Mouse (Mus musculus) E14TG2a.4 (cell line): ENCODE data around the gene Ugt1a10.
A peak's percentile ranks its signal among the peaks of the same experiment; 100 is the strongest.

Experiments
- H3K27me3 ChIP-seq: 2 replicates; pipeline ENCODE4 v1.6.1; 2014; ENCODE audit warnings: low read length, control low read depth; ENCODE audit not compliant: insufficient read depth
- H3K36me3 ChIP-seq: 2 replicates; pipeline ENCODE4 v1.6.1; 2014; ENCODE audit warnings: low read length, control low read depth; ENCODE audit not compliant: insufficient read depth
- H3K4me1 ChIP-seq: replicated peaks from 2 replicates; pipeline ENCODE4 v1.6.1; 2014; ENCODE audit warnings: low read depth, low read length, control low read depth
- H3K4me3 ChIP-seq: replicated peaks from 2 replicates; pipeline ENCODE4 v1.5.1; 2014; ENCODE audit warnings: mild to moderate bottlenecking, low read length
- H3K9me3 ChIP-seq: 2 replicates; pipeline ENCODE4 v1.6.1; 2014; ENCODE audit warnings: low read length, control low read depth
- CTCF ChIP-seq: conservative IDR thresholded peaks from 2 replicates; pipeline ENCODE4 v1.5.1; 2014; ENCODE audit warnings: low read length
- NANOG ChIP-seq: IDR thresholded peaks from 2 replicates; pipeline ENCODE4 v1.6.1; 2014; ENCODE audit warnings: borderline replicate concordance, low read length, mixed read lengths
- POU5F1 ChIP-seq: IDR thresholded peaks from 2 replicates; pipeline ENCODE4 v1.6.1; 2014; ENCODE audit warnings: low read length, borderline replicate concordance

Gene Ugt1a10

DNA sequence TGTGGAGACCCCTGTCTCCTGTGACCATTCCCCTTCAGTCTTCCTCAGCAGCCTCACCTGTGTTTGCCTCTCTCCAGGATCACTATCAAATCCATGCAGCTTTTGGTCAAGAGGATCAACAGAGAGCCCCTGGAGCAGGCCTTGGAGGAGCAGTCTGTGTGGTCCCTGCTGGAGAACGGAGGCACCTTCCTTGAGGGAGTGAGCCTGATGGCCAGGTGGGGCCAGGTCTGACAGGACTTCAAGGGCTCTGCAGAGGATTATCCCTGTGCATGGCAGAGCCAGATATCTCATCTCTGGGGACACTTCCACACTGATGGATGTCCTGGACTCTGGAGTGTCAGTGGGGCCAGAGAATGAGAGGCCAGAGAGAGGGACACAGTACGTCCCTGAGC lies 200.3 kb downstream of the Ugt1a10 start:
- H3K9me3 ChIP-seq: peaks cover 26% of the 10 kb centered on the region
- no peak for TF ChIP-seq CTCF
- no peak for TF ChIP-seq POU5F1
- no peak for TF ChIP-seq NANOG
- H3K4me3 ChIP-seq: no peak overlapping the region
- peaks cover 5% of the 10 kb centered on the region; the same call in 1 of the 2 replicates for H3K4me1 ChIP-seq
- H3K36me3 ChIP-seq: peaks cover 13% of the 10 kb centered on the region
- H3K27me3 ChIP-seq: peaks cover 37% of the 10 kb centered on the region

DNA sequence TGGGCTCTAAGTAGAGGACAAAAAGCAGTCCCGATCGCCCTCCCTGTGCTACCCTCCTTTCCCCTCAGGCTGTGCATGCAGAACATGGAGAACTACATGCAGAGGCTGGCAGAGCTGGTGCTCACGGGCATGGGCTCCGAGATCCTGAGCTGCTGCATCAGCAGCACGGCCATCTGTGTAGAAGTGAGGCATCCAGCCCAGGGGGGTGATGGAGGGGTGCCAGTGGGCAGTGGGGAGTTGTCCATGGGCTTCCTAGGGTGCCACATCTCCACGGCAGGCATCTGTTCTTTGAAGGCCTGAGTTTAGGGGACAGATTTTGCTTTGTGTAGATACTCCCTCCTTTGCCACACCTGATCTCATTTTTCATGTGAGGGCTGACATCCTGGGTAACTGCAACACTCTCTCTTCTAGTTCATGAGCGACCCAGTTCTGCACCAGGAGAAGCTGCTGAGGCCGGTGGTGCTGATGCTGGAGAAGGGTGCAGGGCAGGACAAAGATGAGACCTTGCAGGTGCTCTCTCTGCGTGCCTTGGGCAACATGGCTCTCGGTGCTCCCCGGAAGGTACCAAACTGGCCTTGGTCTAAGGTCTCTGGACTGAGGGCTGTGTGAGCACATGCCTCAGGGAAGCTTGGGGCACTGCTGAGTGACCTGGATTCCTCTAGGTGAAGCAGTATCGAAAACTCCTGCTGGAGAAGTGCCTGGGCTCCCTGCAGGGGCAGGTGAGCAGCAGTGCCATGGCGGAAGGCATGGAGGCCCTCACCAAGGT lies 201.0 kb downstream of the Ugt1a10 start:
- peaks cover 37% of the 10 kb centered on the region for H3K27me3 ChIP-seq
- TF ChIP-seq NANOG (no peak), POU5F1 (no peak), CTCF (no peak)
- H3K4me1 ChIP-seq: peaks cover 7% of the 10 kb centered on the region; the same call in 1 of the 2 replicates
- no peak overlapping the region for H3K4me3 ChIP-seq
- H3K9me3 ChIP-seq: peaks cover 28% of the 10 kb centered on the region
- peaks cover 20% of the 10 kb centered on the region for H3K36me3 ChIP-seq

DNA sequence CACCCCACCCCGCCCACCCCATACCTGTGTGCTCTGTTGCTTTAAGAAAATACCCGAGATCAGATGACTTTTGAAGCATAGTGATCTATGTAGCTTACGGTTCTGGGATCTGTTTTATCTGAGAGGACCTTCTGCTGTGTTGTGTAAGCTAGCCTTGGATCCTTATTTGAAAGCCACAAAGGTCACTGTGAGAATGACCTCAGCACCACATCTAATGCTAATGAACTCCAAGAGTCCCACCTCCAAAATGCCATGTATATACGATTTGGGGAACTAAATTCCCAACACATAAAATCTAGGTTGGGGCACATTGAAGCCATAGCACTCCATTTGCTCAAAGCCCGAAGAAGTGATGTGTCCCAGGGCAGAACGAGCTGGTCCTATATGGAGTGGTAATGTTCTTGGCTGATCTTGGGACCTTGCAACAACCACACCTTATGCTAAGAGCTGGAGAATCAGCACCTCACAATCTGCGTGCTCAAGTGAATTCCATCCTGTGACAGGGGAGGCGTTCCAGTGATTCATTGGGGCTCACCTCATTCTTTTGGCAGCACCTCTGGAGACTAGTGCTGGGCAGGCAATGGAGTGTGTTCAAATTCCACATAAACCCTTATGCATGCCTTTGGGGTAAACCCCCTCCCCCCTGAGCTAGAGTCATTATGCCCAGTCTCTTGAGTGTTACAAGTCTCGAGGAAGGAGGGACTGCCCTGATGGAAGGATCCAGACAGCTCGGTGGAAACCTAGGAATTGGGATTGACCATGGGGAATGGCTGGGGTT lies 201.9 kb downstream of the Ugt1a10 start:
- H3K36me3 ChIP-seq: peaks cover 29% of the 10 kb centered on the region
- TF ChIP-seq CTCF: no peak
- TF ChIP-seq NANOG: no peak
- no peak for TF ChIP-seq POU5F1
- H3K27me3 ChIP-seq: peaks cover 37% of the 10 kb centered on the region
- peaks cover 35% of the 10 kb centered on the region for H3K9me3 ChIP-seq
- H3K4me3 ChIP-seq: no peak overlapping the region
- peaks cover 11% of the 10 kb centered on the region for H3K4me1 ChIP-seq

DNA sequence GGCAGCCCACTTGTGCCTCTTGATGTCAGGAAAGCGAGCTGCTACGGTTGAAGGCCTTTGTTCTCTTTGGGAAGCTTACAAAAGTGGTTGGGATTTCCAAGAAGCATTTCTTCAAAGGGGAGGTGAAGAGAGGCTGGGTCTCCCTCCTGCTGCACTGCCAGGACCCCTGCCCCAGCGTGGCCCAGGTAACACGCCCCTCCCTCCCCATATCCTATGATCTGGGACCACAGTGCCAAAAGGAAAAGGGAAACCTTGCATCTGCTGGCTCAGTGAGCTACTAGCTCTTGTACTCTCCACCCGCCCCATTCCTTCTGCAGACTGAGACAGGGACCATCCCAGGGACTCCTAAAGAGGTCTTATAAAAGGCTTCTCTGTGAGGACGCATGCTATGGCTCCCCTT lies 202.5 kb downstream of the Ugt1a10 start:
- Histone ChIP-seq H3K9me3 (peaks cover 35% of the 10 kb centered on the region), H3K4me1 (peaks cover 17% of the 10 kb centered on the region), H3K27me3 (peaks cover 34% of the 10 kb centered on the region), H3K36me3 (peaks cover 35% of the 10 kb centered on the region), H3K4me3 (no peak overlapping the region)
- TF ChIP-seq CTCF (no peak; the same call in 1 of the 2 replicates), POU5F1 (0 out of 2 replicates have a peak, but pooled peaks have one; percentile 22)

DNA sequence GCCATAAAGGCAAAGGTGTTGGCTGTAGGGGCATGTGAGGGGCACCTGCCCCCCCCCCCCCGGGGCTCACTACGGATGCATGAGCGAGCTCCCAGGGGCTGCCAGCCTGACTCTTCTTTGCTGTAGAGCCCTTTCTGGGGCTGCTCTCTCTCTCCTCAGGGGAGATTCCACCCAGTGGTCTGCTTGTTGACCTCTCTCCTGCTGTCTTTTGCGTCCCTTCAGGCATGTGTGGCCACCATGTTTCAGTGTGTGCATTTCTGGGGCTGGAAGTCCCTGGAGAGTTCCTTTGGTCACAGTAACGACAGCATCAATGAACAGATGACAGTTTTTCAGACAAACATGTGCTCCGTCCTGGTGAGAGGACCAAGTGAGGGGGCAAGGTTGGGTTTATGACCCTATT lies 203.2 kb downstream of the Ugt1a10 start:
- Histone ChIP-seq H3K9me3 (peaks cover 37% of the 10 kb centered on the region), H3K4me3 (no peak overlapping the region), H3K4me1 (peaks cover 24% of the 10 kb centered on the region), H3K36me3 (peaks cover 42% of the 10 kb centered on the region), H3K27me3 (peaks cover 33% of the 10 kb centered on the region)
- TF ChIP-seq NANOG (no peak), CTCF (no peak), POU5F1 (no peak)

DNA sequence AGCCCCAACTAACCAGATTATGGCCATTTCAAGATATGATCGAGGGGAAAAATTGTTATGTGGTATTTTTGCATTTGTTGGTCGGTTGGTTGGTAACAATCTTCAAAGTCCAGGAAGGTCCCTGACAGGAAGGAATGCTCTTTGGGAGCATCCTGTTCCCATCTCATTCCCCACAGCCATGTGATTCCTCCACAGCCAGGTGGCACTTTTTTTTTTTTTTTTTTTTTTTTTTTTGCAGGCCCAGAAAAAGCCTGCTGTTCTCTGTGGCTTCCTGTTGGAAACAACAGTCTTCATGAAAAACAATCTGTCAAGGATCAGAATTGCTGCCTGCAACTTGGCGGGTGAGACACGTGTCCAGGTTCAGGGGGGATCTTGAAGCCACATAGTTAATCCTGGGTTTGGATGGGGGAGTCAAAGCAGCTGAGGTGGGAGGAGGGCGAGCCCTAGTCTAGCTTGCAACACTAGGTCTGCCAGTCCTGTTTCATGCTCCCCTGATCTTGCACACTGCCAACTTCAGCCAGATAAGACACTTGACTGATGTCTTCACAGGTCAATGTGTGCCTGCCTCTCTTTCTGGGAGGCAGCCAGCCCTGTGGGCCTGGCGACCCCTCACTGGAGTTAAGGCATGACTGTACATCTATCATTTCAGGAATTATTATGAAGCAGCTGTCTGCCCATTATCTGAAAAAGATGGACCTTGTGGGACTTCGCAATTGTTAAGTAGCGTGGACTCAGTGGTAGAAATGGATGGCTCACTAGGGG lies 203.9 kb downstream of the Ugt1a10 start:
- H3K36me3 ChIP-seq: peaks cover 49% of the 10 kb centered on the region
- peaks cover 43% of the 10 kb centered on the region for H3K9me3 ChIP-seq
- H3K27me3 ChIP-seq: peaks cover 33% of the 10 kb centered on the region
- no peak overlapping the region for H3K4me3 ChIP-seq
- no peak for TF ChIP-seq CTCF
- no peak for TF ChIP-seq NANOG
- TF ChIP-seq POU5F1: no peak
- H3K4me1 ChIP-seq: peaks cover 30% of the 10 kb centered on the region

DNA sequence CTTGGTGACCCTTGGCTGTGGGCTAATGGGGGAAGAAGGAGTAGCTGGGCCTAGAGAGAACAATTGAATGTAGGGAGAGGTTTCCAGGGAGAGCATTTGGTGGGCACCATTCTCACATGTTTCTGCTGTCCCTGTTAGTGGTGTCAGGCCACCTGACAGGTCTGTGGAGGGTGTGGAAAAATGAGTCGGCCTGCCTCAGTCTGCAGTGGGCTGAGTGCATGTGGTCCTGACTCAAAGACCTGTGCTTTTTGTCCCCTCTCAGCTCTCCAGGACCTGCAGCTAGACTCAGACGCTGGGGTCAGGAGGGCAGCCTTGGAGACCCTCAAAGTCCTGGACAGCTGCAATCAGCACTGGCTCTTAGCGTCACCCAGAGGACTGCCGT lies 204.4 kb downstream of the Ugt1a10 start:
- H3K36me3 ChIP-seq: peaks cover 54% of the 10 kb centered on the region
- H3K4me1 ChIP-seq: peaks cover 32% of the 10 kb centered on the region
- H3K9me3 ChIP-seq: peaks cover 46% of the 10 kb centered on the region
- H3K27me3 ChIP-seq: peaks cover 32% of the 10 kb centered on the region
- no peak overlapping the region for H3K4me3 ChIP-seq
- TF ChIP-seq NANOG: no peak
- no peak for TF ChIP-seq CTCF
- no peak for TF ChIP-seq POU5F1

DNA sequence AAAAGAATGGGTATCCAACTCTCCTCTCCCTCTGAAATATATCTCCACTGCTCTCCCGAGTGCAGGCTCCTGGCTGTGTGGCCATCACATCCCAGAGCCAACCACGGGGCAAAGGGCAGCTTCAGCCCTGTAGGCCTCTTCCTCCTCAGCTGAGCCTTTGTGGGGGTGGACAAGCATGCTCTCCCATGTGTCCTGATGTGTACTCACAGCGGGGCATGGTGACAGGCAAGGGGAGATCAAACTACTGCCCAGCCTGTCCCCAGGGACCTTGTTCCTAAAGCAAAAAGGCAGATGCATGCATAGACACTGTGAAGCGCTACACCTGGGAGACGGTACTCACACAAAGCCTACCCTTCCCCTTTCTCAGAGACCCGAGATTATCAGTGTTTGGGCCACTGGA lies 204.9 kb downstream of the Ugt1a10 start:
- peaks cover 59% of the 10 kb centered on the region for H3K36me3 ChIP-seq
- H3K27me3 ChIP-seq: peaks cover 27% of the 10 kb centered on the region
- H3K4me3 ChIP-seq: no peak overlapping the region
- TF ChIP-seq NANOG (no peak), POU5F1 (no peak), CTCF (no peak)
- H3K4me1 ChIP-seq: peaks cover 37% of the 10 kb centered on the region
- H3K9me3 ChIP-seq: peaks cover 51% of the 10 kb centered on the region
